Mouse (Mus musculus) kidney, embryonic 16.5 days (tissue): ENCODE data around the gene Cyp4f17. TPM values are rescaled to one million over a fixed set of nuclear protein-coding genes. Genes with fewer than 3 reads are reported as not detected.
"Not testable (repeated sequence)": the region's sequence is repeated elsewhere in the genome, so short reads cannot be mapped to it uniquely, and the experiment has no call there.

Experiments
- ATAC-seq: fragments of 200-750 bp; cut with Nextera tagmentation; 2 replicates; pipeline ENCODE4 v1.8.0; 2017; ENCODE audit warnings: moderate TSS enrichment; ENCODE audit not compliant: low FRiP score, low TSS enrichment
- H3K27ac ChIP-seq: fragments of 300-500 bp; sonication (generic); 2 replicates; pipeline ENCODE4 v1.5.1; 2014; ENCODE audit warnings: low read length
- H3K27me3 ChIP-seq: fragments of 300-500 bp; sonication (generic); 2 replicates; pipeline ENCODE4 v1.6.1; 2014; ENCODE audit warnings: low read length, control low read depth, mixed read lengths; ENCODE audit not compliant: insufficient read depth
- H3K36me3 ChIP-seq: fragments of 300-500 bp; sonication (generic); 2 replicates; pipeline ENCODE4 v1.6.1; 2014; ENCODE audit warnings: low read length, control low read depth, mixed read lengths; ENCODE audit not compliant: insufficient read depth
- H3K4me1 ChIP-seq: fragments of 300-500 bp; sonication (generic); 2 replicates; pipeline ENCODE4 v1.6.1; 2014; ENCODE audit warnings: low read length, control low read depth, mixed read lengths; ENCODE audit not compliant: insufficient read depth
- H3K4me2 ChIP-seq: fragments of 300-500 bp; sonication (generic); replicated peaks from 2 replicates; pipeline ENCODE4 v1.6.1; 2014; ENCODE audit warnings: low read depth, low read length
- H3K4me3 ChIP-seq: fragments of 300-500 bp; sonication (generic); 2 replicates; pipeline ENCODE4 v1.5.1; 2014; ENCODE audit warnings: mild to moderate bottlenecking, low read length
- H3K9ac ChIP-seq: fragments of 300-500 bp; sonication (generic); replicated peaks from 2 replicates; pipeline ENCODE4 v1.6.1; 2014; ENCODE audit warnings: low read length
- H3K9me3 ChIP-seq: fragments of 300-500 bp; sonication (generic); 2 replicates; pipeline ENCODE4 v1.6.1; 2016; ENCODE audit warnings: low read length, control low read depth
- WGBS: fragments of 180-500 bp; shearing (Covaris S2); extraction: QIAGEN DNeasy Blood & Tissue Kit; methylation state at CpG from one replicate; pipeline ENCODE4 v1.1.7; 2014; 5-methylcytosine and 5-hydroxymethylcytosine counted together
- polyA plus RNA-seq: library from polyadenylated mRNA; unstranded; fragments of >200 nt; fragmentation: Nextera tagmentation; extraction: Ambion mirVana; gene quantifications from 2 replicates; pipeline ENCODE4 v1.2.1, GENCODE M21; 2015

Cyp4f17 gene
- polyA plus RNA-seq, 1 experiment from 2014 or later, result 7.4 TPM

DNA sequence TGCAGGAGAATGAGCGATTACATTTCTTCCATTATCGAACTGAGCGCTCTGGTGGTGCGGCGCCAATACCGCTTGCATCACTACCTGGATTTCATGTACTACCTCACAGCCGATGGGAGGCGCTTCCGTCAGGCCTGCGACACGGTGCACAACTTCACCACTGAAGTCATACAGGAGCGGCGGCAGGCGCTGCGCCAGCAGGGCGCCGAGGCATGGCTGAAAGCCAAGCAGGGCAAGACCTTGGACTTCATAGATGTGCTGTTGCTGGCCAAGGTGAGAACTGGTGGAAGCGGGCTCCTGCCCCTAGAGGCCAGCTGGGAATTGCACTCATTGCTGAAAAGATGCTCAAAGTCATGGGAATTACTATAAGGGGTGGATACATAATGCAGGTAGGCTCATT is 22.6 kb upstream of the Cyp4f17 start:
- no peak overlapping the region for H3K9ac ChIP-seq
- no peaks in the 10 kb centered on the region for H3K4me1 ChIP-seq
- no peaks in the 10 kb centered on the region for H3K36me3 ChIP-seq
- H3K27me3 ChIP-seq, result no peaks in the 10 kb centered on the region
- peak overlapping the region; percentile 17; the same call in 1 of the 2 replicates for H3K4me3 ChIP-seq
- ATAC-seq, result peak; percentile 93
- 18% methylated on average over 18 of the region's 18 CpGs for WGBS
- H3K4me2 ChIP-seq, result peak overlapping the region; percentile 39
- no peaks in the 10 kb centered on the region for H3K9me3 ChIP-seq
- no peak overlapping the region for H3K27ac ChIP-seq

DNA sequence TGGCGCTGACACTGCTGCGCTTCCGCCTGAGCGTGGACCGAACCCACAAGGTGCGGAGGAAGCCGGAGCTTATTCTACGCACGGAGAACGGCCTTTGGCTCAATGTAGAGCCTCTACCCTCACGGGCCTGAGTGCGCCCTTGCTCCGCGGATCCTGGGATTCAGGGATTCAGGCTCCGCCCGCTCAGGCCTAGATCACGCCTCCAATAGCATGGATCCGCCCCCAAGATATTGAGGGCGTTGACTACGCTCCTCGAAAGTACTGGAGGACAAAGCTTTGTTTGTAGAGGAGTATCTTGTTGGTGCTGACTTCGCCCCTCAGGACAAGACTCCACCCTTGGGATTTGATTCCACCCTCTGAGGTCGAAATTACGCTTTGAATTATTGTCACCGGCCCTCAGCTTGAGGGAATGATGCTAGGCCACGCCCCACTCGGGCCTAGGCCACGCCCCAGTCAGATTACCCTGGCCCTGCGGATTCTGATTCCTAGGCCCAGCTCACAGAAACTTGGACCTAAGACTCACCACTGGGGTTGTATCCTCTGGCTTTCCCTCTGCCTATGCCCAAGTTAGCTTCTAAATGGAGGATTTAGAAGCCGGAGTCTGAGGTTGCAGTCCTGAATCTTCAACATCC is 13.4 kb upstream of the Cyp4f17 start:
- H3K4me3 ChIP-seq, result peak overlapping the region; percentile 44
- peak; percentile 82 for ATAC-seq
- H3K27me3 ChIP-seq, result peaks cover 5% of the 10 kb centered on the region; the same call in 1 of the 2 replicates
- H3K4me2 ChIP-seq, result peak overlapping the region; percentile 61
- WGBS, result 12% methylated on average over 30 of the region's 30 CpGs
- H3K9ac ChIP-seq, result peak overlapping the region; percentile 64
- H3K36me3 ChIP-seq, result no peaks in the 10 kb centered on the region
- no peak overlapping the region for H3K27ac ChIP-seq
- no peaks in the 10 kb centered on the region; the same call in none of the 2 replicates for H3K9me3 ChIP-seq
- peaks cover 6% of the 10 kb centered on the region for H3K4me1 ChIP-seq

DNA sequence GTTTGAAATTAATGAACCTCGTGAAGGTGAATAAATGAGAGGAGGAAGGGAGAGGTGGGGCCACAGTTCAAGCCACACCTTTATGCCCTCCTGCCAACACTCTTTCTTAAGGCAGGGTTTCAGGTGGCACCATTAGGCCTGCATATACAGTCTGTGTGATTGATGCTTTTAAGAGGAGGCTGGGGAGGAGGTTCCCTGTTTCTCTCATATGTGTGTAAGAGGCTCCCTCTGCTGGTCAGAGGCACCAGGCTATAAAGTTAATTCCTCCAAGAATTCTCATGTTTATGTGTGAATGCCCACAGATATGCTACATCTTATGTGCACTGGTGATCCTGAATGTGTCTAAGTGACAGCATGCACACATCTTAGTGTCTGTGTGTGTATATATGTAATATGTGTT is 11.2 kb upstream of the Cyp4f17 start:
- no peaks in the 10 kb centered on the region; the same call in none of the 2 replicates for H3K9me3 ChIP-seq
- H3K4me3 ChIP-seq, result no peak overlapping the region
- peaks cover 5% of the 10 kb centered on the region; the same call in 1 of the 2 replicates for H3K27me3 ChIP-seq
- no peaks in the 10 kb centered on the region for H3K36me3 ChIP-seq
- ATAC-seq, result peak; percentile 77
- H3K4me1 ChIP-seq, result peaks cover 6% of the 10 kb centered on the region
- no peak overlapping the region for H3K4me2 ChIP-seq
- no peak overlapping the region for H3K9ac ChIP-seq
- 19% methylated on average over 1 of the region's 1 CpGs for WGBS
- no peak overlapping the region for H3K27ac ChIP-seq

DNA sequence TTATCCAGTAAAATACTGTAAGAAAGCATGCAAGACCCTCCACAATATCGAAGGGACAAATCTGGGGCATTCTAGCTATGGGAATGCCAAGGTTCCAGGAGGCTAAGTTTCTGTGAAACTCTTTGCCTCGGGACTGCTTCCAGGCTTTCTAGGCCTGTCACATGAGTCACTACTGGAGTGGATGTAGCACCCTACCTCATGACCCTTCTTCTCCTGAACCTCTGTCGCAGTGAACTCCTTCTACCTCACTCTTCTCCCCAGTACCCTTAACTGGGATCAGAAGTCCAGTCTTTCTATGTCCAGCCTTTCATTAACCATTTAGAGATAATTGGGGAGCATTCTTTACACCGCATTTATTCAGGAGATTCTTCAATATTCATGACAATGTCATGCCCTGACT is 5.3 kb upstream of the Cyp4f17 start:
- H3K9ac ChIP-seq, H3K27ac ChIP-seq, H3K27me3 ChIP-seq, H3K4me3 ChIP-seq, H3K4me1 ChIP-seq, H3K4me2 ChIP-seq, H3K9me3 ChIP-seq, H3K36me3 ChIP-seq, ATAC-seq: not testable (repeated sequence)
- WGBS, result 81% methylated on average over 4 of the region's 4 CpGs

DNA sequence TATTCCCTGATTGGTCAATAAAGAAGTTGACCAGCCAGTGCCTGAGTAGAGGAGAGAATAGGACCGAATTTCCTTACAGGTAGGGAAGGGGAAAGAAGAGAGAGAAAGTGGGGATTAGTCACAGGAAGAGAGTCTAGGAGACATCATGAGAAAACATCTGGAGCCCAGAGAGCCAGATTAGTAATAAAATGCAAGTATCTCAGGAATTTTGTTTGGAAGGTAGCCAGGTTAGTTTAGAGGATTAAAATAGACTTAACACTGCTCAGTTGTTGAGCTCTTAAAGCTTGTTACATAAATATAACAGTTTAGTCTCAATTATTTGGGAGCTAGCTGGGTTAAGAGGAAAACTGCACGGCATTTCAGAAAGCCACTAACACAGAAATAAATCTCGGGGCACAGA is 4.8 kb upstream of the Cyp4f17 start:
- H3K9me3 ChIP-seq, result no peaks in the 10 kb centered on the region
- no peak overlapping the region for H3K4me3 ChIP-seq
- H3K9ac ChIP-seq, result no peak overlapping the region
- no peaks in the 10 kb centered on the region for H3K27me3 ChIP-seq
- no peak overlapping the region for H3K4me2 ChIP-seq
- 0 out of 2 replicates have a peak, but pooled peaks cover 5% of the 10 kb centered on the region for H3K4me1 ChIP-seq
- no peaks in the 10 kb centered on the region for H3K36me3 ChIP-seq
- ATAC-seq, result no peak
- 75% methylated on average over 3 of the region's 3 CpGs for WGBS
- H3K27ac ChIP-seq, result no peak overlapping the region

DNA sequence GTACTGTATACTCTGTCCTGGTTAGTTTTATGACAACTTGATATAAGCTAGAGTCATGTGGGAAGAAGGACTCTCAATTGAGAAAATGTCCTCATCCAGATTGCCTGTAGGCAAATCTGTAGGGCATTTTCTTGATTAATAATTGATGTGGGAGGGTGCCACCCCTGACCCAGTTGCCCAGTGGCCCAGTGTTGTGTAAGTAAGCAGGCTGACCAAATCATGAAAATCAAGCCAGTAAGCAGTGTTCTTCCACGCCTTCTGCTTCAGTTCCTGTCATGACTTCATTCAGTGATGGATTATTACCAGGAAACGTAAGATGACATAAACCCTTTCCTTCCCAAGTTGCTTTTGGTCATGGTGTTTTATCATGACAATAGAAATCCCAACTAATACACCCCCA is 2.7 kb upstream of the Cyp4f17 start:
- ATAC-seq, result no peak
- no peak overlapping the region for H3K27ac ChIP-seq
- H3K36me3 ChIP-seq, result no peaks in the 10 kb centered on the region
- H3K9me3 ChIP-seq, result no peaks in the 10 kb centered on the region
- no peak overlapping the region for H3K9ac ChIP-seq
- no peak overlapping the region for H3K4me2 ChIP-seq
- no peaks in the 10 kb centered on the region for H3K27me3 ChIP-seq
- no peak overlapping the region for H3K4me3 ChIP-seq
- peaks cover 14% of the 10 kb centered on the region for H3K4me1 ChIP-seq
- WGBS, result 53% methylated on average over 2 of the region's 2 CpGs

DNA sequence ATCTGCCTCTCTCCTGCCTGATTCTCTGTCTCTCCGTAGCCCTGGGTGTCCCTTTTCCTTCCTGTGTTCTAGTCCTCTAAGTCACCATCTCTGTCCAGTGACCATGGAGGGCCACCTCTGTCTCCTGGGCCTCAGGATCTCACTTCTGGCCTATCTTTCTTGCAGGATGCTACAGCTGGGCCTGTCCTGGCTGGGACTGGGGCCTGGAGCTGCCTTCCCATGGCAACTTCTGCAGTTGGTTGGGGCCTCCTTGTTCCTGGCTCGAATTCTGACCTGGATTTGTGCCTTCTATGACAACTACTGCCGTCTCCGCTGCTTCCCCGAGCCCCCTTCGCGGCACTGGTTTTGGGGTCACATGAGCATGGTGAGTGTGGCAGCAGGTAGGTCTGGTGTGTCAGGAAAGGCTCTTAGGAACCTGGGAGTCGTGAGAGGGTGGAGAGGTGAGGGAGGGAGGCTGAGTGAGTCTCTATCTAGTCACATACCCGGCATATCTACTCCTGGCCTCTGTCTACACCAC is 937 bp downstream of the Cyp4f17 start:
- H3K9me3 ChIP-seq, result no peaks in the 10 kb centered on the region
- H3K9ac ChIP-seq, result peak overlapping the region; percentile 71
- H3K4me3 ChIP-seq, result peak overlapping the region; percentile 53
- peaks cover 6% of the 10 kb centered on the region for H3K36me3 ChIP-seq
- ATAC-seq, result no peak; the same call in 1 of the 2 replicates
- peaks cover 14% of the 10 kb centered on the region for H3K4me1 ChIP-seq
- peak overlapping the region; percentile 81 for H3K4me2 ChIP-seq
- WGBS, result 37% methylated on average over 9 of the region's 9 CpGs
- H3K27me3 ChIP-seq, result no peaks in the 10 kb centered on the region
- peak overlapping the region; percentile 34; the same call in 1 of the 2 replicates for H3K27ac ChIP-seq

DNA sequence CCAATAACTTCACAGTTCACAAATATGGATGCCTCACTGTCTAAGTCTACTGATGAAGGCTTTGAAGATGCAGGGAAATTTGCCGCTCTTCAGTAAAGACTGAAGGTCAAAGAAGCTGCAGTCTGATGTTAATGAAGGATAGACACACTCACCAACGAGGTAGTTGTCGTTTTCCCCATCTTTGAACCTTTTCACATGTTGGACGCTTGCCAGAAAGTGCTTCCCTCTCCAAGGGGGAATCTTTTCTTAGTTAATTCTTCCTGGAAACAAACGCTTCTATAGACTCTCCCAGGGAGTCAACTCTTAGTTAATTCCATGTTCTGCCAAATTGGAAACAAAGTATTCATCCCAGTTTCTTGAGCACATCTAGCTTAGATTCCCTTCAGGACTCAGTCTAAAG is 10.3 kb downstream of the Cyp4f17 start:
- Histone ChIP-seq H3K4me1 (no peaks in the 10 kb centered on the region), H3K9me3 (no peaks in the 10 kb centered on the region), H3K4me3 (no peak overlapping the region), H3K36me3 (no peaks in the 10 kb centered on the region), H3K27ac (no peak overlapping the region), H3K27me3 (no peaks in the 10 kb centered on the region), H3K9ac (no peak overlapping the region), H3K4me2 (no peak overlapping the region)
- 83% methylated on average over 5 of the region's 5 CpGs for WGBS
- ATAC-seq, result no peak

DNA sequence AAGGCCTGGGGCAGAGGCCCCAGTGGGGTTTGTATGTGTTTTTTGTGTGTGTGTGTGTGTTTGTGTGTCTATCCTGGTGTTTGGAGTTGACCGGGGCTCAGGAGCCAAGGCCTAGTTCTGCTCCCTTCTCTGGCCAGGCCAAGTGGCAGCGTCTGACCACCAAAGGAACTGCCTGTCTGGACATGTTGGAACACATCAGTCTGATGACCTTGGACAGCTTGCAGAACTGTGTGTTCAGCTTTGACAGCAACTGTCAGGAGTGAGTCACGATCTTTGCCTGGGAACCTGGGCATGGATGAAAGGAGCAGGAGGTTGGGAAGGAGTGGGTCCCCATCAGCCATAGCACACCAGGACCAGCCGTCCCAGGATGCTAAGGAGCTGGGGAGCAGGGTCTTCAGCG is 16.1 kb downstream of the Cyp4f17 start:
- 97% methylated on average over 5 of the region's 5 CpGs for WGBS
- no peak overlapping the region for H3K4me2 ChIP-seq
- no peak overlapping the region for H3K9ac ChIP-seq
- H3K9me3 ChIP-seq, result no peaks in the 10 kb centered on the region
- no peaks in the 10 kb centered on the region for H3K4me1 ChIP-seq
- H3K4me3 ChIP-seq, result no peak overlapping the region
- no peaks in the 10 kb centered on the region for H3K27me3 ChIP-seq
- no peak overlapping the region for H3K27ac ChIP-seq
- H3K36me3 ChIP-seq, result 0 out of 2 replicates have a peak, but pooled peaks cover 11% of the 10 kb centered on the region
- ATAC-seq, result no peak

DNA sequence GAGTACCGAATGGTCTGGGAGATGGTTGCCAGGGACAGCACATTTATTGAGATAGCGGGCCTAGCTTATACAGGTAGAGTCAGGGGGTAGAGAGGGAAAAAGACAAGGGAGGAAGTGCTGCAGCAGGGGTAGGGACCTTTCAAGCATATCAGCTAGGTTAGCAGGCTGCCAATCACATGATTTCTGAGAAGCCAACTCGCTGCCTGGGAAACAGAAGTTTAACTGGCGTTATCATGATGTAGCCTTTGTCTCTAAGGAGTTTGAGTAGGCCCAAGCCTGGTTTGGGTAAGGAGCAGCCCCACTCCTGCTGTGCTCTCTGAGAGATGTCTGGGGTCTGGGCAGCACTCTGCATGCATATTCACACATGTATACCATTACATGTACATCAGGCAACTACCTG is 16.5 kb downstream of the Cyp4f17 start:
- Histone ChIP-seq H3K27me3 (no peaks in the 10 kb centered on the region), H3K4me1 (no peaks in the 10 kb centered on the region), H3K4me3 (no peak overlapping the region), H3K27ac (no peak overlapping the region), H3K9ac (no peak overlapping the region), H3K9me3 (no peaks in the 10 kb centered on the region), H3K36me3 (0 out of 2 replicates have a peak, but pooled peaks cover 11% of the 10 kb centered on the region), H3K4me2 (no peak overlapping the region)
- ATAC-seq, result no peak
- WGBS, result 91% methylated on average over 4 of the region's 4 CpGs
